Mouse (Mus musculus): ENCODE measurements around the gene Pdzd8. TPM values are rescaled to one million over a fixed set of nuclear protein-coding genes. Genes with fewer than 3 reads are reported as not detected.

Pdzd8 gene
- total RNA-seq, 2 experiments from 2014 or later = 40.0 to 40.8 TPM

DNA sequence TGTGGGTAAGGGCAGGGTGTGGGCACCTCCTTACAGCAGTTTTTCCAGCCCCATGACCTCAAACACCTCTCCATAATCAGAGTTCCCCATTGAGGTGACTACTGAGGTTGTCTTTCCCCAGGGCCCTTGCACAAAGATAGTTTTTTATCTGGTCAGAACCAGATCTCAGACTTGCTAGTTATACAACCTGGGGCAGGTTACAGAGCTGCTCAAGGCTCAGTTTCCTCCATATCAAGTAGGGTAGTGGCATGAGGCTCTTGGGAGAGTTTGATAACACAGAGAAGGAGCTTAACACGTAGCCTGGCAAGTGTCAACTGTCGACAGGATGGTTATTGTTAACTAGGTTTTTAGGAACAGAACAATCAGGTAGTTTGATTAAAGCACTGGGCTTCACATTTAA, 9.3 kb upstream of the Pdzd8 start:
- no peak for DNase-seq

DNA sequence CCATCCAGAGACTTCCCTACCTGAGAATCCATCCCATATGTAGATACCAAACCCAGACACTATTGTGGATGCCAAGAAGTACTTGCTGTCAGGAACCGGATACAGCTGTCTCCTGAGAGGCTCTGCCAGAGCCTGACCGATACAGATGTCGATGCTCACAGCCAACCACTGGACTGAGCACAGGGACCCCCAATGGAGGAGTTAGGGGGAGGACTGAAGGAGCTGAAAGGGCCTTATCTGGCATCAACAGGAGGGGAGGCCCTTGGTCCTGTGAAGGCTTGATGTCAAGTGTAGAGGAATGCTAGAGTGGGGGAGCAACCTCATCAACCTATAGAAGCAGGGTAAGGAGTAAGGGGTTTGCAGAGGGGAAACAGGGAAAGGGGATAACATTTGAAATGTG, 7.2 kb upstream of the Pdzd8 start:
- no peak for DNase-seq

DNA sequence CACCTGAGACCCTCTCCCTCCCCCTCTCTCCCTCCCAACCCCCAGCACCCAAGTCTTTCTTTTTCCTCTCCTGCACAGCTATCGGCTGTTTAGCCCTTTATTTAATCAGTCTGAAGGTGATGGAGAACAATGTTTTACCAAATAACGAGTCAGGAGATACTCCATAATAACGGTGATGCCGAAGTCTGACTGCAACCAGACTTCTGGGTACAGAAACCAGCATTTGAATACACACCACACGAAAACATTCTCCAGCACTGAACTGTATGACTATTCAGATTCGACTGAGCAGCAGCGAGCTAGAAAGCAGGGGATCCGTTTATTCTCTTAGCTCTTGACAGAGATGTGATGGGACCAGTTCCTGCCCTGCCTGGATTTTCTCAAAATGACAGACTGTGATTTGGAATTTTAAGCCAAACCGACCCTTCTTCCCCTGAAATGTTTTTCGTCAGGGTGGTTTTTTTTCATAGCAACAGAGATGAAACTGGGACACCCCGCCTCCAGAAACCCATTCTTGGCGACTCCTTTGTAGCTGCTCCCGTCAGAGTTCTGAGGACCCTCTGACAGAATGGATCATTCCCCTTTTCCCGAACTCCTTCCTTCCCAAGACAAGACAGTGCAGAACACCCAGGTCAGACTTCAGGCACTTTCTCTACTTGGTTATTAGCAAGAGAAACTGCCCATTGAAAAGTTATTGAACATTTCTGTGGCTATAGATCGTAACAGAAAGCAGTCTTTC, 5.7 kb upstream of the Pdzd8 start:
- no peak for DNase-seq

DNA sequence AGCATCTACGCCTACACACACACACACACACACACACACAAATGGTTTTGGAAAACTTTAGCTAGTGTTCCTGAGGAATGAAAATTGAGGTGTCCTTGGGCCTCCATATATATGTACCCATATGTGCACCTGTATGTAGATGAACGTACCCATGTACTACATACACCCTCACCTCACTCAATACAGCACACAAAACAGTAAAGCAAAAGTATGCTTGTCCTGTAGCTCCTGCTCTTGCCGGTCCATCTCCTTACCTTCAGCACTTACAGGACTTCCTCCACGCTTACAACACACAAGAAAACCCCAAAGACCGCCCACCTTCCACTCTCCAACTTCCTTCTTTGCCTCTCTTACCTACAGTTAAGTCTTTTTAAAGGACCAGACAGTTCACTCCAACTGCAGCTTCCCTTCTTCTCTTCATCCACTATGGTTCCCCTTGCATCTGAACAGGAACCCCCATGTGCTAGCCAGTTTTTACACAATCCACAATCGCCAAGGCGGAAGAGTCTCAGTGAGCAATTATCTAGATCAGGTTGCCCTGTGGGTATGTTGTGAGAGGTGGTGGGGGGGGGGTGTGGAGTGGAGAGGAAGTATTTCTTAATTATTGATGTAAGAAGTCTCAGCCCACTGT, 4.8 kb upstream of the Pdzd8 start:
- no peak for DNase-seq

DNA sequence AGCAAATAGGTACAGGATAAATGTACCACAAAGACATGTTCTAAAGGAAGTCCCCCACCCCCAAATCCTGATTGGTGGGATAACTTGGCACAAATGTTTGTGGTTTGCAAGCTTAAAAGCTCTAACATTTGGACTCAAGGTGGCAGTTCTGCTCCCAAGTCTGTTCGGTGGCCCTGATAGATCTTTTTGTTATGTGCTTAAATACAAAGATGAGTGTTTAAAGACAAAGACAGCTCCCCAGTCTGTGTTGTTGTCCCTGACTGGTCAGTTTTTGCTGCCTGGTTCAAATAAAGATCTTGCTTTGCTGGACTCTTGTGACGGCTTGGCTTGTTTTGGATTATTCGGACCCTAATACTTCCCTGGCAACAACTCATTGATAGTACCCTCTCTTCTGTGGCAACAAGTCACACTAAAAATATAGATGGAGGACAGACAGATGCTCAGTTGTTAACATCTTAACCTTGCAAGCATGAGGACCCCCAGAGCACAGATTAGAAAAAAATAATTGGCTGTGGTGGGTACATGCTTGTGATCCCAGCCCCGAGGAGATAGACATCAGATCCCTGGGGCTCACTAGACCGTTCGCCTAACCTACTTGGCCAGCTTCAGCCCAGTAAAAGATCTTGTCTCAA, 3.9 kb upstream of the Pdzd8 start:
- DNase-seq = no peak

DNA sequence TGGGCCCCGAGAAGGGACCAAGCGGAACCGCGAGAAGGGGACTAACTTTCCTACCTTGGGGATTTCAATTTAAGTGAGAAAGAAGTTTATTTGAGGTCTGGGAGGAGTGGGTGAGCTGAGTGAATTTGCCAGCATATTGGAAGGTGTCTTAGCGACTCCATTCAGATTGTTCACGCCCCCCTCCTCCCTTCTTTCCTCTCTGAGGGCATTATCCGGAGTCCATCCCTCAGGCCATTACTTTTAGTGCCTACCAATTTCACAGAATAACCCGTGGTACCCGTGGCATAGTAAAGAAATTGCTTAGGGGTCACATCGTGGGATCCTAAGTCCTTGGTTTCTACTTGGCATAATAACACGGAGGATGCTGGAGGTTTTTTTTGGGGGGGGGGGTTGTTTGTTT, 745 bp upstream of the Pdzd8 start:
- no peak for DNase-seq

DNA sequence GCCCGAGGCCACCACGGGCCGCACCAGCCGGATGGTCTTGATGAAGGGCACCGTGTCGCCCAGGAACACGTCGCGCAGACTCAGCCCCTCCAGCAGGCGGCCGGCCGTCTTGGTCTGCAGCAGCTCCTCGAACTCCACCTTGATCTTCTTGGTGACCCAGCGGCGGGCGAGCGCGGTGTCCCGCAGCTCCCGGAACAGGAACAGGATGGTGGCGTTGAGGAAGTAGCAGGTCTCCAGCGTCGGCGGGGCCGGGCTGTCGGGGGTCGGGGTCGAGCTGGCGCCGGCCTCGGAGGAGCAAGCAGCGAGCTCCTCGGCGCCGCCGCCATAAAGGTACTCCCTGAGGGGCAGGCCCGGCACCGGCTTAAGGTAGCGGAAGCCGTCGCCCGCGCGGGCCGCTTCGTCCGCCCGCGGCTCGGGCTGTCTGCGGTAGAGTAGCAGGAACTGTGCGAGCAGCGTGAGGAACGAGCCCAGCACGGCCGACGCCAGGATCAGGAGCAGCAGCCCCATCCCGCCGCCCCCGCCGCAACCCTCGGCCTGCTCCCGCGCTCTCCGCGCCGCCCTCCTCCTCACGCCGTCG, 411 bp downstream of the Pdzd8 start:
- DNase-seq = peak; percentile 56

DNA sequence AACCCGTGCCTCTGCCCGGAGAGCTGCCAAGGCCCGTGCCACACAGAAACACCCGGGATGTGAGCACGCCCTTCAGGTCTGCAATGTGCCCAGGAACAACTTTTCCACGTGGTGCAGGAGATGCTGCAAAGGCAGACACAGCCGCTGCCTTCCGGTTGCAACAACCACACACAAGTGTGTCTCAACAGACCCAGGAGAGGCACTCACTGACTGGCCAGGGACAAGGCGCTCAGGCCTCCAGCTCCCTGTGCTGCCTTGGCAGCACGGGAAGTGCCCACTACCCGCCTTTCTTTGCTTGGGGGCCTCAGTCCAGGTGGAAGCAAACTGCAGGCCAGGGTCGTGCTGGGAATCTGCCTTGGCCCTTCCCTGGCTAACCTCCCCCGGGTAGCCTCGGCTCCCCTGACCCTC, 1.3 kb downstream of the Pdzd8 start:
- peak; percentile 27 for DNase-seq

DNA sequence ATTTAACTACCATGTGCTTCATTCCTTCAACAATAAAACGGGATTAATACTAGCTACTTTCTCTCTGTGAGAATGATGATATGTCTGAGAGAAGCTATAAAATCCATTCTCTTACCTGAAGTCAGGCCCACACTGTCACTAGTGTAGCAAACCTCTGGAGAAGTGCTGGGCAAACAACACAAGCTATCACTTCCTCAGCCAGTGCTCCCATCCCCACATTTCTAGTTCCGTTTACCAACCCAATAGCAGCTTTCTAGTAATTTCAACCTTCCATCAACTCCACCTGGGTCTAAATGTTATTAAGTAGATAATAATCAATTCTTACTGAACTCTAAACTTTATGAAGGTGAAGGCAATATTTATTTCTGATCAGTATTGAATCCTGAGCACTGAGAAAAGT, 2.6 kb downstream of the Pdzd8 start:
- no peak for DNase-seq

DNA sequence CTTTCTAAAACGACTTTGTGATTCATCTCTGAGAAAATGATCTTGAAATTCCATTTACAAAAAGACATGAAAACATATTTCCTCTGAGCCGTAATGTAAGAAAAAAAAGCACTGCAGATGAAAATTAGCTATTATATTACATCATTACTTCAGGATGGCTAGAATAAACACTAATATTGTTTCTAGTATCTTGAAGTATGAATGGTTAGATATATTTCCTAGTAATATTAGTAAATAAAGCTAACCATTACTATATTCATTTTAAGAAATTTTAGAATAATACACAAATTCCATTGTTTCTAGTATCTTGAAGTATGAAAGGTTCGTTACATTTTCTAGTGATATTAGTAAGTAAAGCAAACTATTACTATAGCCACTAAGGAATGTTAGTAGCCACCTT, 5.7 kb downstream of the Pdzd8 start:
- DNase-seq = no peak

DNA sequence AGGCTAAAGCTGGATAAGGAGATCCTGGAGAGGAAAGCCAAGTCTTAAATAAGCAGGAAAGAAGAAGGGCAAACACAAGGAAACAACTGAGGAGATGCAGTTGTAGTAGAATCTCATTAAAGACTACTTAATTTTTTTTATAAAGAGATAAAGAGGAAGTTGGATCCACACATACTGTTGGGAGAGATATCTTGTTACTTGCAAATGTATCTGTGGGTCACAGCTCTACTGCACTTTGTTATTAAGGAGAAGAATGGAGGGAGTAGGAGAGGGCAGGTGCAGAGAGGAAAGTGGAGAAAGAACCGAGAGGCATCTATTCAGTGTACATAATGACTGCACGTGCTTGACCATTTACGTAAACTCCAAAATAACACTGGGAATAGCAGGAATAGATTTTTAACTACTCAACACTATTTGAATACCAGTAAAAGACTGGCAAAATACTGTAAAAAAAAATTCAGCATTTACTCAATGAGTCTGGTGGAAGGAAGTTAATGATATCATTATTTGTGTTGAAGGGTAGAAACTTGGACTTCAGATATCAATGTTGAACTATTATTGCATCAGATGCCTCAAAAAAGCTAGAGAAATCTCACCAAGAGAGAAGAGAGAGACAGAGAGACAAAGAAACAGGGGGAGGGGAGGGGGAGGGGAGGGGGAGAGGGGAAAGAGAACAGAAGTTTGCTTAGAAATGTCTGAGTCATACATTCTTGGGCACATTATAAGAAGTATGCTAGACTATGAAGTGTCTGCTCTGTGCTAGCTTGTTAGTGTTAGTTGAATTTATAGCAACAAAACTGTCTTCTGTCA, 7.5 kb downstream of the Pdzd8 start:
- DNase-seq = no peak

DNA sequence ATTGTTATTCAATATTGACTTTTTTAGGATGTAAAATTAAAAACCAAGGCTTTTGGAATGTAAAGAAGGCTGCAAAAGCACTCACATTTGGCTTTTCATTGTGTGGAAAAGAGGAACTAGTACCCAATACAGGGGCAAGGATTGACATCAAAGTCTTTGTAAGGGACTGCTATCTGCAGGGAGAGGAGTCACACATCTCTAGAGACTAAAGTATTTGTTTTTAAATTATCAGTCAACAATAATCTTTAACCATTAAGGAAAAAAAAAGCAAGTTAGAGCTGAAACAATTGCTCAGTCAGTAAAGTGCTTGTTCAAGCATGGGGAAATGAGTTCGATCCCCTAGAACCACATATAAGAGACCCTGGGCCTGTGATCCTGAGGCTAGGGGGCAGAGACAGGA, 8.9 kb downstream of the Pdzd8 start:
- no peak for DNase-seq

DNA sequence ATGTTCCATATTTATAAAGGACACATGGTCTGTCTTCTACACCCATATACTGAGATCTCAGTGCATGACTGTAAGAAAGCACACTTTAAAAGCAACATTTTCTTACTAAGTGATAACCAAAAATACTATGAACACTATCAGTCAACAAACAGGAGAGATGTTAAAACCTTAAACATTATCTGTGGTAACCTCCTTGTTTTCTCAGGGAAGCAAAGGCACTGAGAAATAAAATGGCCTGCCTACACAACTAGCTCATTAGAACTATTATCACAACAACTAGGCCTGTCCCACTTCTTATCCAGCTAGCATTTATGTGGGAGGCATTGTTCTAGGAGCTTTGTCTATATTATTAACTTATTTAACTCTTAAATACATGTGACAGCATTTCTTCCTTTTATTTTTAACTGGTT, 14.8 kb downstream of the Pdzd8 start:
- no peak for DNase-seq

DNA sequence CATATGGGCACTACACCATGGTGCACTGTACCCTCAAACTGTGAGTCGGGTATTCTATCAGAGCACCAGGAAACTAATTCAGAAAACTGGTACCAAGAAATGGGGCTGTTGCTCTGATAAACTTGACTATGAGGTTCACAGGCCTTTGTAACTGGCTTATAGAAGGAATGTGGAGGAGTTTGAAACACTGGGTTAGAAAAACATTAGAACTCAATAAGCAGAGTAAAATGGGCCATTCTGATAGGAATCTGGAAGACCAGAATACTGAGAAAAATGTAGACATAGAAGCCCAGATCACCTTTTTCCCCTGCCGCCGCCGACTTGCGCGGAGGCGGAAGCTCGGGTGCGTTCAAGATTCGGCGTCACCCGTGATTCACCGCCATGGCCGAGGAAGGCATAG, 23.6 kb downstream of the Pdzd8 start, which contains the start of gene Rps12-ps3:
Gene Rps12-ps3 (plus strand): TSS at position 301 of the 400 bp plus-strand sequence.
- DNase-seq = no peak

DNA sequence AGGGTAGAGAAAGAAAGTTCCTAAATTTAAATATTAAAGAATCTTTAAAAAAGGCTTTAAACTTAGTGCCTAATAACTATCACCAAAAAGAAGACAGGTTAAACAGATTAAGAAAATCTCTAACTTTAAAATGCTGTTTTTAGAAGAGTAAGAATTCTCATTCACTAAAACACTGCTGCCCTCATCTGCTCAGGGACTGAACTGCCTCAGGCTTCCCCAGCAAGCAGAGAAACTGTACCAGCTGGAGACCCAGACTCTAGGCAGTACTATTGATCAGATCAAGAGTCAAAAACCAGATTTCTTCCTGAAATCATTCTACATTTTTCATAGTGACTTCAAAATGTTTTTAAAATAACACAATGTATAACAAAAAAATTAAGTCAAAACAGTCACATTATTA, 29.0 kb downstream of the Pdzd8 start:
- DNase-seq = peak; percentile 36

DNA sequence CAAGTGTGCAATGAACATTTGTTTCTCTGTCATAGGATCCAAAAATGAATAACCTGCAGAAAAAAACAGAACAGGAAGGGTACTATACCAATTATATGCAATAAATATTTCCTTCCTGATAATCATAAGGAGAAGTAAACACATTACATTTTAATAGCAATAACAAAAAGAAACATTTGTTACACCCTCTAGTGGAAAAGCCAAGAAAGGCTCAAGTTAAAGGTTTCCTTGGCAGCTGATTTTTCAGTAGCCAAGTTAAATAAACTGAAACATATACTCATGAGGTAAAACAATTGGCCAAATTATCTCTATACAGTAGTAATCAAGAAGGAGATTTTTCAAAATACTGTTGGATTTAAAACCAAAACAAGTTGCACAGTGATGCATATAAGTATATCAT, 30.3 kb downstream of the Pdzd8 start:
- DNase-seq = no peak

DNA sequence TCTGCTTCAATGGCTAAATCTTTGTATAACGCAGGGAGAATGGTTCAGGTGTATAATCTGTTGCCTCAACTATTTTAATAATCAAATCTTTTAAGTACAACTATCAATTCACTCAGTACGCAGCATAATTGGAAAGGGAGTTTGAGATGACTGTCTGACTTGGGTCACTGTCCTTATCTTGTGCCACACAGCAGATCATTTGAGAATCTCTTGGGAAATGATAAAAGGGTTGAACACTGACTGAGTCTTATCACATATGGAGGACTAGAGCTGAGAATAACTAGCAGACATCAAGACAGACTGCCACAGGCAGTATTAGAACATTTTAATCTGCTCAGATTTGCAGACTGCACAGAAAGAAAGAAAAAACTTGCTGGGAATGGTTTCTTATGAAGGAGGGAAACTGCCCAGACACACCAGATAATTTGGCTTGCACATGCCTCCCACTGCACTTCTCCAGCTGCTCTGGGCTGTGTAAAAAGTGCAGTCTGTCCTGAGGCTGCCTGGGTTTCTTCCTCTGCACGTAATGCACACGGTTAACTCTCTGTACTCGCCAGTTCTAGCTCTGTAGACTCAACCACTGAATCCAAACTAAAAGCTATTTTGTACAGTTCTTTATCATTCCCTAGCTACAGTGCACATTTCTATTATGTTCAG, 53.3 kb downstream of the Pdzd8 start:
- no peak for DNase-seq

DNA sequence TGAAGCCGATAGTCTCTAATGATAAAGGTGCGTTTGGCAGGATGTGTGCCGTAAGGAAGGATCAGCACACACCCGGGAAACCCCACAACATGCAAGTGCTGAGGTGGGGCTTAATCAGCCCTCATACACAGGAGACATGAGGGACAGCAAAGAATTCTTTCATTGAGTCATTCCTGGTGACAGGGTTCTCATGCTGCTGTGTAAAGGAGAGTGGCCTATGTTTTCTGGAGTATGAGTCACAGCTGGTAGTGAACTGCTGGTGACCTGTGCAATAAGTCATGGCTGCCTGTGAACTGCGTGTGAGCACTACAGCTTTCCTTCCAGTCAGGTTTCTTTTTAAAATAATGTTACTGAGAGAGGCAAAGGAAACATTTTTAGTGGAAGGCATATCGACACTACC, 55.8 kb downstream of the Pdzd8 start:
- DNase-seq = no peak

DNA sequence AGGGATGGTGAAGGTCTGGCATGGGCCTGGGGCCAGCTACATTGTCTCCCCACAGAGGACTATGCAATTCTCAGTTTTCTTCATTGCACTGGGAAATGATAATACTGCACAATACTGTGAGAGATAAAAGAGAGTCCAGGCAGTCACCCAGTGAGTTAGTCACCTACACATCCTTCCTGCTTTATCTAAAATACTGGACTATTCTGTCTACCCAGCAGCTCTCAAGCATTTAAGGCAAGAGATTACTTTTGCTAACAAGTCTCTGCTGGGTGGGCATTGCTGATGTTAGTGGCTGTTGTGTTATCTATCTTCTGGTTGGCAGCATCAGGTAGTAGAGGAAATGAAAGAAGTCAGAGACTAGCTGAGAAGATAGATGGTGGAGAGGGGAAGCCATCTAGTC, 56.5 kb downstream of the Pdzd8 start:
- DNase-seq = no peak

DNA sequence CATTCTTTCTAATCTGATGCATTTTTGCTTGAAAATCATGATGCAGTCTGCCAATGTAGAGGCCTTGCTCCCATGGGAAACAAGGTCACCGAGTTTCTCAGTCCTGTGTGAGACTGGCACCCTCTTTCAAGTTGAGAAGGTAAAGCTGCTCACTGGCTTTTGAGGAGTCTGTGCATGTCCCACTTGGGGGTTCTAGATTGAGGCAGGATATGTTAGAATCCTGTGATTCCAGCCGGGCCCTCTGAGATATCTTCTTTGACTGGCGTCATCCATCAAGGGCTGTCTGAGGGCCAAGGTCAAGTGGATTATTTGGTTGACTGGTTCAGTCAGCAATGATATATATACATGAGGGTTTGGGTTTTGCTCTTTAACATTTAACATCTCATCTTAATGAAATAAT, 63.6 kb downstream of the Pdzd8 start:
- DNase-seq = no peak

DNA sequence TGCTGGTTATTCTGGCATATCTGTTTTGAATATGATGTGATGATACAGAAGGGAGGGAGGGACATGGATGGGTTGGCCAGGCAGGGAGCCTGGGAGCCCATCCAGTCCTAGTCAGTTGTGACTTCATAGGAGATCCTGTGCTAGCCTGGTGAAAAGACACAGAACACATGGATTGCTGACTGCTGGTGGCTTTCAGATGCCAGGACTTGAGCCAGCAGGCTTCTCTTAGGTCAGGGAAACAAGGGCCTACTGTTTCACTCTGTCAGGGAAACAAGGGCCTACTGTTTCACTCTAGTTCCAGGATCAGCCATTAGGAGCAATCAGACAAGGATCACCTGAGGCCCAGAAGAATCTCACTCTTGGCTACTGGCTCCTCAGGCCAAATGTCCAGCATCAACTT, 64.7 kb downstream of the Pdzd8 start:
- DNase-seq = peak; percentile 19

DNA sequence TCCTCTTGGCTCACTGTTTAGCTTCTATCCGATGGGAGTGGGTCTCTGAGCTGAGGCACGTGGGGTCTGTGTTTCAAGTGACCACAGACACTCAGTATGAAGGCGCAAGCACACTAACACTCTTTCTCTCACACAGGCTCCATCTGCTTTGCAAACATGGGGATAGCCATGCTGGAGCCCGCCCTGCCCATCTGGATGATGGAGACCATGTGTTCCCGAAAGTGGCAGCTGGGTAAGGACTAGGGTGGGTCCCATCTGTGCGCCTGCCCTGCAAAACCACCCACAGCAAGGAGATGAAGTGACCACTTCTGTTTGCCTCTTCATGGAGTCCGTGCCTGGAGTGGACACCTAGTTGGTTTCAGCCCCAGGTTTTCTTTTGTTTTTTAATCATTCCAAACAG, 69.2 kb downstream of the Pdzd8 start:
- DNase-seq = no peak

All from heart, postnatal 4 days (tissue).